Mouse (Mus musculus): ENCODE measurements at regions not wholly inside any gene's neighbourhood (a gene's known extent, or its start where the extent isn't known, plus 50 kb on each side); places are given as distances from the start of the nearest gene placed in this dataset.

DNA sequence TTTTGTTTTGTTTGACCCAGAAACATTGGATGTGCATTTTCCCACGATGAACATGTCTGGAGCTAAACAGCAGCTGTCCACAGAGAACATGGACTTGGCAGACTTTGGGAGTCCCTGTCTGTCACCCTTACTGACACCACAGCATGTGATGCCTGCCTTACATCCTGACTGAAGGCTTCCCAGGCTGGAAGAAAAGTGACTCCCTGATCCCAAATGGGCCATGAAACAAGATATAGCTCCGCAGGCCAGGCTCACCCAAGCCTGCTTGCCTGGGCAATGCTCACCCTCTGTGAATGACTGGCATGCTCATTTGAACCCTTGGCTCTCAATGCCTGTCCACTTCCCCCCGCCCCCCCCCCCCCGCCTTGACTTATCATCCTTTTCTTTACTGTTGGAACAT lies 57.1 kb upstream of the Sfrp2 start:
- TF ChIP-seq POLR2A (IDR thresholded peaks at IDR 0.05; ENCODE audit: low read depth, low read length) (no peak), CTCF (IDR thresholded peaks at IDR 0.05; ENCODE audit: extremely low read depth, insufficient read depth, insufficient read length, insufficient replicate concordance) (no peak)

Data from spleen, adult 2 months (tissue).